In the genomic region with DNA sequence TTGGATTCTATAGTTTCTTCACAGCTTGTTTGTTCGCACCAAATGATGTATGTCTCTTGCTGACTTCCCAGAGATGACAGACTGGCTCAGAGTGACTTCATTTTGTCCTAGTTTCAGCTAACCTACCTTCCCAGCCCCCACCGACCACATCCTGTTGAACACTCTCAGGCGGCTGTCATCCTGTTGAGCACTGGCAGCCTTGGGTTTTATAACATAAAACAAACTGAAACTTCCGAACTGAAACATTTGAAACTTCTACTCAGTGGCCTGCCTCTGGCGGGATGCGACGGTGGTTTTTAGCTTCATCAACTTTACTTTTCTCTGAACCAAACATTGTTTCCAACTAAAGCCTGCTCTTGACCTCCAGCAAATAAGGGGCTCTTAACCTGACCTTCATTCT, we compare ENCODE assay signal across 1 mouse cellular context.
A peak's percentile ranks its signal among the peaks of the same experiment; 100 is the strongest.
TF ChIP-seq lines count a peak whose summit lies in the region.

No protein-coding gene starts in this region.

TF ChIP-seq in CH12.LX, 34 proteins besides CTCF, POLR2A, EP300 and RAD21 (continued from another document):
- TF ChIP-seq CHD2 (IDR thresholded peaks at IDR 0.05; ENCODE audit: low read length), result peak; percentile 98
- TF ChIP-seq MXI1 (IDR thresholded peaks at IDR 0.05; ENCODE audit: low read depth, low read length), result peak; percentile 47; the same call in 1 of the 2 replicates
- TF ChIP-seq PAX5 (IDR thresholded peaks at IDR 0.05; ENCODE audit: low read length), result no peak
- peak; percentile 86 for TF ChIP-seq MAZ (IDR thresholded peaks at IDR 0.05; ENCODE audit: low read depth, low read length)
- peak; percentile 69 for TF ChIP-seq ELF1 (IDR thresholded peaks at IDR 0.05; ENCODE audit: low read depth, low read length)
- TF ChIP-seq HCFC1 (IDR thresholded peaks at IDR 0.05; ENCODE audit: low read depth, low read length), result peak; percentile 73
- no peak for TF ChIP-seq USF2 (conservative IDR thresholded peaks at IDR 0.05; ENCODE audit: low read depth, low read length)
- TF ChIP-seq NELFE (IDR thresholded peaks at IDR 0.05; ENCODE audit: low read depth, low read length), result peak; percentile 68
- peak; percentile 89 for TF ChIP-seq BHLHE40 (IDR thresholded peaks at IDR 0.05; ENCODE audit: low read depth, low read length)
